Mouse (Mus musculus): ENCODE data around the gene Ssbp4.

DNA sequence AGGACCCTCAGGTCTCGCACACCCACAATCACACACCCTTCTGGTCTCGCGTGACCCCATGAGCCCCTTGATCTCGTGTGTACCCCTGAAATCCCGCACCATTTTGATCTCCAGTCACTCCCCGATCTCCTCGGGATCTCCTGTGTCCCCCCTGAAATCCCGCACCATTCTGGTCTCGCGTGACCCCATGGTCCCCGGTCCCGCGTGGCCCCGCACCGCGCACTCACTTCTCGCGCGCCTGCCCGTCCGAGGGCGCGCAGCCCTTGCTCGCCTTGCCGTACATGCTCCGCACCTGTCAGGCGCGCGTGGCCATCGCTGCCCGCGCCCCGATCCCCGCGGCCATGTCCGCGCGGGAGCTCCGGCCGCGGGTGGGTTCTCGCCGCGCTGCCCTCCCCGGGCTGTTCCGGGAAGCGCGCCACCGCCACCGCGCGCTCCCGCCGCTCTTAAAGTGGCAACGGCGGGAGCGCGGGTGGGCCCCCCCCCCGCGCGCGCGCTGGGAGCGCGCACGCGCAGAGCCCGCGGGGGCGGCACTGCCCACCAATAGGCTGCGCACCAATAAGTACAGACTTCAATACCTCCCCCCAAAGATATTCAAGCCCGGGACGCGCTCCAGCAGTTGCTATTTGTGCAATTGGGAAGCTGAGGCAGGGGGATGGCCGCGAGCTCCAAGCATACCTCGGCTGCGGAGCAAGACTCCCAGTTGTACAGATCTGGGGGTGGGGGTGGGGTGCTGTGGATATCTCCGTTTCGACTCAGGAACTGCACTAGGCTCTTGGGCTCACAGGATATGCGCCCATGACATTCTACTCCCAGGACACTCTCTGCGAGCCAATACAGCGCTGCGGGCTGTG lies 549 bp downstream of the Ssbp4 start:
- peak; percentile 53 for TF ChIP-seq POLR2A (IDR thresholded peaks at IDR 0.05; ENCODE audit: low read depth, low read length)
- TF ChIP-seq CTCF (IDR thresholded peaks at IDR 0.05; ENCODE audit: borderline replicate concordance, insufficient read depth, low read length): no peak
